Mouse (Mus musculus): ENCODE results near the gene Olfr1249. TPM values are rescaled to one million over a fixed set of nuclear protein-coding genes. Genes with fewer than 3 reads are reported as not detected.

The Olfr1249 gene
- polyA plus RNA-seq (2017; shearing (Covaris generic)) = not detected

DNA sequence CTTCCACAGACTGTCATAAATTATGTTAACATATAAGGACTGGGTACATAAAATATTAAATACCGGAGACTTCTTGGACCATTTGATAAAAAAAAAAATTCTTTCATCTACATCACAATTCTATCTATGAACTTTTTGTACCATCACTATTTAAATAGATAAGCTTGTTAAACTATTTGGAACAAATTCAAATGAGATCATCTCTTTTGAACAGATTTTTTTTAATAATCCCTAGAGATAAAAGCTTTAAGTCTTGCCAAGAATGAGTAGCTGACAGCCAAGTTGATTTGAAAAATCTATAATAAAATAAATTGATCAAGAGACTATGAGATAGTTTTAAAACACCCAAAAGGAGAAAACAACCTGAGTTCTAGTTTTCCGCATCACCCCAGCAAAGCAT, at the start of gene Olfr1249:
Olfr1249 (minus strand) TSS at position 101 of the 400 bp plus-strand sequence.

DNA sequence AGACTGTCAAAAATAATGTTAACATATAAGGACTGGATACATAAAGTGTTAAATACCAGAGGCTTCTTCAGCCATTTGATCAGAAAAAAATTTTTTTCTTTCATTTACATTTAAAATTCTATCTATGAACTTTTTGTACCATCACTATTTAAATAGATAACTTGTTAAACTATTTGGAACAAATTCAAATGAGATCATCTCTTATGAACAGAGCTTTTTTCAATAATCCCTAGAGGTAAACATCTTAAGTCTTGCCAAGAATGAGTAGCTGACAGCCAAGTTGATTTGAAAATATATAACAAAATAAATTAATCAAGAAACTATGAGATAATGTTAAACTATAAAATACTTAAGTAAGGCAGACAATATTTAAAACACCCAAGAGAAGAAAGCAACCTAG, 37.1 kb upstream of the Olfr1249 start, which contains the start of gene Olfr1251:
Olfr1251 (minus strand) TSS at position 101 of the 400 bp plus-strand sequence.

DNA sequence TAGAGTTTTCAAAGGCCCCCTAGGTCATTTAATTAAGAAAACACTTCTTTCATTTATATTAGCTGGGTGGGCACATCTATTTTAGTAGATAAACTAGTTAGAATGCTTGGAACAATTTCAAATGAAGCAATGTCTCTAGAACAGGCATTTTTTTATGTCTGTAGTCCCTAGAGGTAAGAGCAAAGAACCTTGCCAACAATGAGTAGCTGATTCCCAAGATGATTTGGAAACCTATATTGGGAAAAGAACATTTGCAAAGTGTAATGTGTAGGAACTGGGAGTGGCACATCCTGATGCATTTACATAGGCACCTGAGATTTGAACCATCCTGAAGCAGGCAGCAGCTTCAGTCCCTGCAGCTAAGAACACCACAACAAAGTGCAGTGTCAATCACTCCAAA, 26.6 kb upstream of the Olfr1249 start, which contains the start of gene Olfr1250:
Olfr1250 (minus strand) TSS at position 101 of the 400 bp plus-strand sequence.

DNA sequence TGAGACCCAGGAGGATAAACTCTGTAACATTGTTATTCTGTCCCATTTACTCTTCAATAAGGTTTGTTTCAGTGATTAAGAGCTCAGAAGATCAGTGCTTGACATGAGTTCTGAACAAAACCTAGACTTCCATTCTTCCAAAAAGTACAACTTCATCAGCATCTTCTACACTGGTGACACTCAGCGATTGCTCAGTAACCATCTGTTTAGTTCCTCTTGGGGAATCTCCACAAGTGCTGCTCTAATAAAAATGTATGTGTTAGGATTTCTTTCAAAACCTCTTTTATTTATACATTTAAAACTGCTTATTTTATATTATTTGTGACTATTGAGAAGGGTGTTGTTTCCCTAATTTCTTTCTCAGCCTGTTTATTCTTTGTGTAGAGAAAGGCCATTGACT, 16.6 kb downstream of the Olfr1249 start, which contains the start of gene Olfr1248:
Olfr1248 (minus strand) TSS at position 101 of the 400 bp plus-strand sequence.

DNA sequence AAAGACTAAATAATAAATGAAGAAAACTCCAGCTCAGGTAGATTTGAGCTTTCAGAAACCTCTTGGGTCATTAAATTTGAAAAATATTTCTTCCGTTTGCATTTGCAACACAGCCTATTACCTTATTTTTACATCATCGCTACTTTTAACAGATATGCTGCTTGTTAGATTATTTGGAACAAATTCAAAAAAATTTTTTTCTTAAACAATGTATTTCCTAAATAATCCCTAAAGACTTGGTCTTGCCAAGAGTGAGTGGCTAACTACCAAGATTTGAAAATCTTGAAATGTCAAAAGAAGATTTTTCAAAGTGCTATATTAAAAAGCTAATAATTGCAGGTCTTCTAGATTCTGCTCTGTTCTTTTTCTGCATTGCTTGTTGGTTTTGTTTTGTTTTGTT, 20.8 kb downstream of the Olfr1249 start, which contains the start of gene Olfr1247:
Olfr1247 (minus strand) TSS at position 101 of the 400 bp plus-strand sequence.

DNA sequence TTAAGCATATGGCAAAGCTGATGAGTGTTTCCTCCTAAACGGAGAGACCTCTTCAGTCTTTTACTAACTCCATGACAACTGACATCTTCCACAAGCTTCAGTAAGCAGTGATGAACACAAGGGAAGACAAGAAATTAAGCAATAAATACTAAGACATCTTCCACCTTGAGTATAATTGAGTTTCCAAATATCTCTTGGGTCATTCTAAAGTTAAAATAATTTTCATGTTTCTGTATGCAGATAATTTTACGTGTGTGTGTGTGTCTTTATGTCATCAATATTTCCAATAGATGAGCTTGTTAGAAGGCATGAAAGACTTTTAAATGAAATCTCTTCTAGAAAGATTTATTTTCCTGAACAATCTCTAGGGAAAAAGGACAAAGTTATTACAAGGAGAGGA, 41.7 kb downstream of the Olfr1249 start, which contains the start of gene Olfr1246:
Olfr1246 (minus strand) TSS at position 101 of the 400 bp plus-strand sequence.

Other genes starting within 250 kb of the Olfr1249 start
- not detected for gene Olfr1238, start 225.3 kb downstream of the Olfr1249 start, polyA plus RNA-seq (2017; shearing (Covaris generic))
- gene Olfr1239, start 214.6 kb downstream of the Olfr1249 start, polyA plus RNA-seq (2017; shearing (Covaris generic)) = not detected
- gene Olfr1240, start 192.0 kb downstream of the Olfr1249 start, polyA plus RNA-seq (2017; shearing (Covaris generic)) = not detected
- gene Olfr1241, start 147.9 kb downstream of the Olfr1249 start, polyA plus RNA-seq (2017; shearing (Covaris generic)) = not detected
- not detected for gene Olfr1242, start 136.6 kb downstream of the Olfr1249 start, polyA plus RNA-seq (2017; shearing (Covaris generic))
- gene Olfr1243, start 103.5 kb downstream of the Olfr1249 start, polyA plus RNA-seq (2017; shearing (Covaris generic)) = not detected
- not detected for gene Olfr1245, start 56.5 kb downstream of the Olfr1249 start, polyA plus RNA-seq (2017; shearing (Covaris generic))
- gene Olfr1246, start 41.8 kb downstream of the Olfr1249 start, polyA plus RNA-seq (2017; shearing (Covaris generic)) = not detected
- not detected for gene Olfr1247, start 20.9 kb downstream of the Olfr1249 start, polyA plus RNA-seq (2017; shearing (Covaris generic))
- not detected for gene Olfr1248, start 16.7 kb downstream of the Olfr1249 start, polyA plus RNA-seq (2017; shearing (Covaris generic))
- gene Olfr1250, start 26.5 kb upstream of the Olfr1249 start, polyA plus RNA-seq (2017; shearing (Covaris generic)) = not detected
- not detected for gene Olfr1251, start 37.0 kb upstream of the Olfr1249 start, polyA plus RNA-seq (2017; shearing (Covaris generic))
- not detected for gene Olfr1252, start 90.0 kb upstream of the Olfr1249 start, polyA plus RNA-seq (2017; shearing (Covaris generic))
- gene Olfr1253, start 122.1 kb upstream of the Olfr1249 start, polyA plus RNA-seq (2017; shearing (Covaris generic)) = not detected
- not detected for gene Olfr1254, start 158.6 kb upstream of the Olfr1249 start, polyA plus RNA-seq (2017; shearing (Covaris generic))
- gene Olfr1255, start 177.1 kb upstream of the Olfr1249 start, polyA plus RNA-seq (2017; shearing (Covaris generic)) = not detected
- gene Olfr1256, start 206.6 kb upstream of the Olfr1249 start, polyA plus RNA-seq (2017; shearing (Covaris generic)) = not detected
- not detected for gene Olfr48, start 213.2 kb upstream of the Olfr1249 start, polyA plus RNA-seq (2017; shearing (Covaris generic))
- not detected for gene Olfr1257, start 243.5 kb upstream of the Olfr1249 start, polyA plus RNA-seq (2017; shearing (Covaris generic))